Mouse (Mus musculus): ENCODE results near the gene Asb8.

The Asb8 gene

DNA sequence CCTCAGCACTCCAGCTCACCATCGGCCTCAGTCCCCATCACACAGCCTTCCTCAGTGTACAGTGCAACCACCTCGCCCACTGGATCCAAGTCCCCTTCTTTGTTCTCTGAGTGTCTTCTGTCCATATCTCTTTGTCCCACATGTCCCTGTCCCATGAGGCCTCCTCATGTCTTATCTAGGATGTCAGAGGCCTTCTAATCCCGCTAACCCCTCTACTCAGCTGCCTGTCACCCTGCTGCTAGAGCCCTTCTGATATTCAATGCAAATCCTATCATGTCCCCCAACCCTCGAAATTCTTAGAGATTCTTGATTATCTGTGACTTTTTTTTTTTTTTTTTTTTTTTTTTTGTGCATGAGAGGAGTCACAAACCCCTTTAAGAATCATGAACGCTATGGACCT, 49.1 kb downstream of the Asb8 start:
- no peak for DNase-seq (ENCODE audit: low read depth, low spot score)

DNA sequence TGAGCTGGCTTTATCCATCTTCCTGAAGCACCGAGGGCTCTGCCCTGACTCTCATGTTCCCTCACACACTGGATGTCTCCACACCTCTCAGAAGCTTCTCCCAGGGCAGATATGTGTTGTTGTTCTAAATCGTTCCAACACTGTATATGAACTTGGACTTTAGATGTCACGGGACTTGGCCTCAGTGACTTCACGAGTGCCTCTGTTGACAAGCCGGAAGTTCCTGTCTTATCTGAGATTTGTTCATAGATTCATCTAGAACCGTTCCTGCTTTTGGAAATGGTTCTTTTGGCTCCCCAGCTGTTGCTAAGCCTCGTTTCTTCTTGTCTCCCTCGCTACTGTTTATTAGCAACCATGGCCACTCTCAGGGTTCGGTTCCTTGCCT, 49.7 kb downstream of the Asb8 start:
- DNase-seq (ENCODE audit: low read depth, low spot score), result no peak

- DNase-seq (ENCODE audit: low read depth, low spot score), result no peak
Observed at GRCm38 (mm10) chr15:98114852-98115778, 50.3 kb downstream of the Asb8 start.

DNA sequence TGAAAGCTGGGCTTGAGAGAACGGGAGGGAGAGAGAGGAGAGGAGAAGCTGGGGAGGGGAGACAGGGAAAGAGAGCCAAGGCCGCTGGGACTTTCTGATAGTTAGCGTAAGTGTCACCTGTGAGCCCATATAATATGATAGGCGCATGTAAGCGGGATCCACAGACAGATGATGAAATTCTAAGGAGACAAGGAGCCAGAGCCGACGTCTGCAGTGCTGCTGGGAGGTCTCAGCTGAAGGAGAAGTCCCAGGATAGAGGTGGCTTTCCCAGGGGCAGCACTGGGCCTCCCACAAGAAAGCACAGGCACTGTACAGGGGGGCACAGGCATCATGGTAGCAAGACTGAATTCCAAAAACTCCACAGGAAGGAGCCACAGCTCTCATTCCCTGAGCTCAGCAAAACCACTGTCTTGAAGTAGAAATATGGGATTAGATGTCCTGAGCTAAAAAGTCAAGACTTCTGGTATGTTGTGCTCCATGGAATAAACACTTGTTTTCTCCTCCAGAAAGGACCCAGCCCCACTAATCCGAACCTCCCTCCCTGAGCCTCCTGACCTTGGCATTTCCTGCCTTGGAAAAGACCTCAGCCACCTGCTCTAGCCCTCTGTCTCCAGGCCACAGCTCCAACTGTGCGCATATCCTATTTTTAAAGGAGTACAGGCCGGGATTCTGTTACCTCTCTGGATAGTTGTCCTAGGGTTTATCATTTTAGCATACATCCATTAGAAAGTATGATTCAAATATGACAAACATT, 51.1 kb downstream of the Asb8 start:
- DNase-seq (ENCODE audit: low read depth, low spot score), result no peak

- peak; percentile 17 for DNase-seq (ENCODE audit: low read depth, low spot score)
Observed at GRCm38 (mm10) chr15:98111791-98112190, 53.6 kb downstream of the Asb8 start.

GRCm38 (mm10) chr15:98108297-98109152, 56.9 kb downstream of the Asb8 start:
- peak; percentile 34 for DNase-seq (ENCODE audit: low read depth, low spot score)

DNA sequence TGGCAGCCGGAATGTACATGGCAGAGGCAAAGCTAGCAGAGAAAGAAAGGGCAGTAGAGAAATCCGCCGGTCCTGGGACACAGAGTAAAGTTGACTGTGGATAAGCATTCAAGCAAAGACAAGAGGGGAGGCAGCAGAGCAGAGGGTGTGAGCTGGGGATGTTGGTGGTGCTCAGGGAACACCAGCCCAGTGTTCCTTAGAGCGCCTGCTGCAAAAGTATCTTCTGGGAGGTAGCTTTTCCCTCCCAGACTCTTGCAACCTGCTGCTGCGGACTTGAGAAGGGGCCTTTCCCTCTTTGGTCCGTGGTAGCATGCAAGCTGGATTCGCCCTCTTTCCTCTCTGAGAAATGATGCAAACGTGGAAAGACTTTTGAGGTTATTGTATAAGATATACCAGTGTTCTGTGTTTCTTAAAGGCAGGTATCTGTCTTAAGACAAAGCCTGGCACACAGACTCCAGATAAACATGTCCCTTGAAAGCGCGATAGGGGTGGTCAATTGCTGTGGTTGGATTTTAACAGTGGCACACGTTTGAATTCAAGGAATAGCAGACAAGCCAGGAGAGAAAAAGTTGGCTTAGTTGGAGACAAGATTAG, 57.6 kb downstream of the Asb8 start:
- DNase-seq (ENCODE audit: low read depth, low spot score), result no peak

- no peak for DNase-seq (ENCODE audit: low read depth, low spot score)
Observed at GRCm38 (mm10) chr15:98107230-98107629, 58.2 kb downstream of the Asb8 start.

DNA sequence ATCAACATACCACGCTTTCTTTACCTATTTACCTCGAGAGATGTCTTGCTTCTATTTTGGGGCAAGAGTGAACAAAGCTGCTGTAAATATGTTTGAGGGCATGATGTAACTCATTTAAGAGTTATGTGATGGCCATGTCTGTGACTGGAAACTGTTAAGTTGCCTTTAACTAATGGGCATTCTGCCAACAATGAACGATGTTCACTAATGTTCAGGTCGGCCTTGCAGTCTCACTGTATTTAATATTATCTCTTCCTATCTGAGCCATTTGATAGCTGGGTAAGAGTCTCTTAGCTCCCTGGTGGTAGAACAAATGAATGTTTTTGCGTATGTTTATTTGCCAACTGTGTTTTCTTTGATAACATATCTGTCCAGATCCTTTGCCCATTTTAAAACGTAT, 58.9 kb downstream of the Asb8 start:
- DNase-seq (ENCODE audit: low read depth, low spot score), result no peak

DNA sequence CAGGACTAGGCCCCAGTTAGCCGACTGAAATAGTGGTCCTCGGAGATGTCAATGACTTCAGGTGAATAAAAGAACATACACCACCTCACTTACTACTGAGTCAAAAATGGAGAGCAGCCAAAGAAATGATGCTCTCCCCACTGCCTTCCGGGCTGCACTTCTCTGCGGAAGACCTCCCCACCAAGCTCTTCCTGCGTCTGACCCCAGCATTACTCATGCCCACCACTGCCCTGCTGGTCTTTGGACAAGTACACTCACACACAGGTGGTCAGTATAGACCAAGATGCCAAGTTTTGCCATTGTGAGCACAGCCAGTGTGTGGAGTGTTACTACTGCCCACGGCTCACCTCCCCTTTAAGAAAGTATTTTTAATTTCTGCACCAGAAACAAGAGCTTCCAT, 63.0 kb downstream of the Asb8 start:
- DNase-seq (ENCODE audit: low read depth, low spot score), result no peak

- DNase-seq (ENCODE audit: low read depth, low spot score), result no peak
Observed at GRCm38 (mm10) chr15:98098519-98098918, 66.9 kb downstream of the Asb8 start.

GRCm38 (mm10) chr15:98096957-98097356, 68.5 kb downstream of the Asb8 start:
- DNase-seq (ENCODE audit: low read depth, low spot score), result no peak

DNA sequence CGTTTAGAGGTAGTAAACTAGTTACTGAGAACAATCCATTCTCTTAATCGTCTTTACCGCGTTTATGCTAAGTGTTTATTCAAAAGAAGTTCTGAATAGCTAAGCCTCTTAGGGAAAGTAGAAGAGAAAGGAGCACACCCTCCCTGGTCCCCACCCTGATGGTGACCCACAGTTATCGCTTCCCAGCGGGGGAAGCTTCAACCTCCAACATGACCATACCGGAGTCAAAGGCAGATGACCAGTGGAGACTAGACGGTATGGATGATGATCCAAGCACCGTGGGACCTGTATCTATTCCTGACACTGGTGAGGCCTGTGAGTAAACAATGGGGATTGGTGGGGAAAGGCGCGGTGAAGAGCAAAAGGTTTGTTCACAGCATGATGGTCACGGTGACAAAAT, 70.5 kb downstream of the Asb8 start:
- DNase-seq (ENCODE audit: low read depth, low spot score), result no peak

DNA sequence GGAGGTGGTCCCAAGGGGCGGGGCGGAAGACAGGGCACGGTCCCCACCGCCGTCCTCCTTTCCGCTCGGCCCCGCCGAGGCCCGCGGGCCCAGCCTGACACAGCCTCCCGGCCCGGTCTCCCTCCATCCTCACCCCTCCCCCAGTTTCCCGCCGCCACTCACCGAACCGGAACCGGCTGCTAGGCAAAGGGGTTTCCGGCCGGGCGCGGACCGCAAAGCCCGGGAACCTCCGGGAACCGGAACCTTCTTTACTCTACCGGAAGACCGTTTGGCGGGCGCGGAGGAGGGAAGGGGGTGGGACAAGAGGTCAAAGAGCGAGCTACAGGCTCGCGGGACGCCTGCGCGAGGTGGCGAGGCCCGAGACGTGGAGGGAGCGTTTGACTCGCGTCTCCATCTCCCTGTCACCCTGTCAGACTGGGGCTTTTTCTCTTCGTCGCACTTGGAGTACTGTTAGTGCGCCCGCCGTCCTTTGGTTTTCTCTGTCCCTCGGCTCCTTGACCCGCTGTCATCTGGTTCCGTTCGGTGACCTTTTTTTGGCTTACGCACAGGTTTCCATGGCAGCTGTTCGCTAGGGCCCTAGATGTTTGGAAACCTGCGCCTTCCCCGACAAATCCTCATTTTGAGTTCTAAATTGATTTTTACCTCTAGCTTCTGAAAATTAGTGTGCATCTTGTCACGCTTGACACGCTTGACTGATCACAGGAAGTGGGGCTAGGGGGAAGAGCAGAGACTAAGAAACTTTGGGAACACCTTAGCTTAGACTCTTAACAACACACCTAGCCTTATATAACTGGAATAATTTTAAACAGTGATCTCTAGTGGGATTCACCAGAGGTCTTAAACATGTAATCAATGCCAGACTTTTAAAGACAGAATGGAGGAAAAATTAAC, 72.1 kb downstream of the Asb8 start, which contains the start of gene Senp1:
Gene Senp1, minus strand, starts transcription at position 624 of the 891 bp plus-strand sequence.
- DNase-seq (ENCODE audit: low read depth, low spot score), result peak; percentile 84

DNA sequence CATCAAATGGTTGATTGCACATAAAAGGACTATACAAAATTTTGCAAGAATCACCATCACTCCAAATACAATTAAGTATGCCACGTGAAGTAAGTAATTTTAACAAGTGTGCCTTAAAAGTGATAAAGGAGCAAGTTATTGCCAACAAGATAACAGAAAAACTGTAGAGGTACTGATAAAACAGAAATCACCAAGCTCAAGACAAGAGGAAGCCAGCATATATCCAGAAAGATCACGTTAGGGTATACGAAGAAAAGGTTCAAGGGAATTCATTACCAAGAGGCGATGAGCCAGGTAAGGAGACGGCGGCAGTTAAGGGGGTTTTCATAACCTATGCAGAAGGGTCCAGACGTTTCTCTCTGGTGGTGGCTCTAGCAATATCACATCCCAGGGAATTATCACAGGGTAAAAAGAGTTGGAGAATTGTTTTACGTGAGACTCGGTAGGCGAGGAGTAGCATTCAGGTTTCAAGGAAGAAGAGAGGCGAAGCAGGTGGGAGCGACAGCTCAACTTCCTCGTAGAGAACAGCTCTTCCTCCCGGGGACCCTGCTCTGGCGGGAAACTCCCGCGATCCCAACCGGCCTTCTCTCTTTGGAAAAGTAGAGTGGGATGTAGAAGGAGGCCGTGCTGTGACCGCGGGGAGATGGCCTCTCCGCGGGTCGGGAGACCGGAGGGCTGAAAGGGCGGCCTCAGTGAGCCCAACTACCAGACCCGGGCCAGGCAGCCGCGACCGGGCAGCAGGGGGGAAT, 72.9 kb downstream of the Asb8 start, which contains the start of gene Pfkm:
Gene Pfkm, plus strand, starts transcription at position 218 of the 749 bp plus-strand sequence.
- DNase-seq (ENCODE audit: low read depth, low spot score), result no peak

DNA sequence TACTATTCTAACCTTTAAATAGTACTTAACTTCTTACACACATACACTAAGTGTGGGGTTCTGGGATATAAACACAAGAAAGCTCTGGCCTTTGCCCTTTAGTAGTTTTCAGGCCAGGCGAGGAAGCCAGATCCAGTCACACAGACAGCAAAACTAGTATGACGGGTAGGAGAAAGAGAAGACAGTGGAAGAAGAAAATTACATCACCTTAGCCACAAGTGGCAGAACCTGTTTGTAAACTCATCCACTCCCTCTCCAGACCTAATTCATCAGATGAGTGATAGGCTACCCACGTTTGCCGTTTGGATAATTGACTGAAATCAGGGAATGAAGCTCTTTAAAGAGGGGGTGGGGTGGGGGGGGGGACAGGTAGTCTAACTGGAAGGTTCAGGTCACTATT, 73.6 kb downstream of the Asb8 start:
- DNase-seq (ENCODE audit: low read depth, low spot score), result no peak

DNA sequence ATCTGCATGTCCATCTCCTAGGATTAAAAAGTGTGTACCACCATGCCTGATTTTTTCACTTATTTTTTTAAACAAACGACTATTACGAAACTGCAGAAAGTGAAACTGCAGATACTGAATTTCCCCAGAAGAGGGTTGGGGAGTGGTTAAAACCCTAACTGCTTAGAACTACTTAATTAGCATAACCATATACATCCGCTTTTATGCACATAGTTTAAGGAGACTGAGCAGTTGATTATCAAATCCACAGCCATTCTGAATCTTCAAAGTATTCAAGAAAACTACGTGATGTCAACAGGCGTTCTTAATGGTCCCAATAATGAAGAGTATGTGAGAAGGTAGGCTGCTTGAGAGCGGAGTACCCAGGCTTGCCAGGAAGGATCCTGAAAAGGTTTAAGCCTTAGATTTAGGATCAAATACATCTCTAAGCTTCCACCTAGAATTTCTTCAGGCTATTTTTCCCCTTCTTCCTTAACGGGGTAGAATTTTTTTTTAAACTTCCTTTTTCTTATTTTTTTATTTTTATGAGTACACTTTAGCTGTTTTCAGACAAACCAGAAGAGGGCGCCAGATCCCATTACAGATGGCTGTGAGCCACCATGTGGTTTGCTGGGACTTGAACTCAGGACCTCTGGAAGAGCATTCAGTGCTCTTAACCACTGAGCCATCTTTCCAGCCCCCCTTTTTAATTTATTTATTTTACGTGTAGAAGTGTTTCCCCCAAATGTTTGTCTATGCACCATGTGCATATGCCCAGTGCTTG, 75.8 kb downstream of the Asb8 start:
- no peak for DNase-seq (ENCODE audit: low read depth, low spot score)

- DNase-seq (ENCODE audit: low read depth, low spot score), result no peak
Observed at GRCm38 (mm10) chr15:98088889-98089288, 76.5 kb downstream of the Asb8 start.

Measured in retina, postnatal 7 days (tissue).